Mouse (Mus musculus): ENCODE results near the gene Slc2a9.
A peak's percentile ranks its signal among the peaks of the same experiment; 100 is the strongest.
"Not testable (repeated sequence)": the region's sequence is repeated elsewhere in the genome, so short reads cannot be mapped to it uniquely, and the experiment has no call there.

Gene Slc2a9

DNA sequence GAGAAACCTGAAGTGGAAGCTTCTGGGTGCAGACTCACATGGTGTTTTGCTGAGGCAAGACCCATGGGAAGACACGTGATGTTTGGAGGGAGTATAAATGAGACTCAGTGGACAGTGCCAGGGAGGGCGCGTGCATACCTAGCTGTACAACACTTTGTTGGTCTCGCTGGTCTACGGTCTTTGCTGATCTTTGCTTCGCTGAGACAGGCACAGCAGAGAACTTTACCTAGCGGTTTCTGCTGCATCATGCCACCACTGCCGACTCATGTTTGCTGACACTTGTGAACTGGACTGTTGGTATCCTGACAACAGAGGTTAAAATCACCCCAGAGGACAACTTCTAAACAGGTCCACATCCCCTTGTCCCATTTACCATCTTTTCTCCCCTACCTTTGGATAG, 2.9 kb downstream of the Slc2a9 start:
- no peak for DNase-seq

DNA sequence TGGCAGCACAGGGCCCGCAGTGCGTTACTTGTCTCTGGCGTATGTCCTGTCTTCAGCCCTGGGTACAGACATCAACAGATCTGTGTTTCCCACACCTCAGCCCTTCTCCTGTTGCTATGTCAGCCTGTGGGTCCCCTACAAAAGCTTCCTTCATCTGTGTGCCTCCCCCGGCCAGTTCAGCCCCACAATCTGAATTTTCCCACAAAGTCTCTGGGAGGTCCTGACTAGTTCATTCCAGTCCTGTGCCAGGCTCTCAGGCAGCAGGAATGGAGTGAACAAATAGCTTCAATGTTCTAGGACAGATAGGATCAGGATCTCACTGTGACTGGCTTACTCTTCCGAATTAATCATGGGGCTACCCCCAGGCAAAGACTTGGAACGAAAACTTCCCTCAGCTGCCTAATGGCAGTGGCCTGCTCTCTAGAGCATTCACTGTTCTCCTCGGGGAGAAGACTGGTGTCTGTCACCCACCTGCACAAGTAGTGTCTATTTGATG, 3.6 kb downstream of the Slc2a9 start:
- DNase-seq = no peak

- DNase-seq = peak; percentile 29 to 61
These were observed 4.5 kb downstream of the Slc2a9 start for GRCm38 (mm10) chr5:38498479-38498878.

- peak; percentile 31 to 56 for DNase-seq
These were observed 6.4 kb downstream of the Slc2a9 start for GRCm38 (mm10) chr5:38496491-38497057.

DNA sequence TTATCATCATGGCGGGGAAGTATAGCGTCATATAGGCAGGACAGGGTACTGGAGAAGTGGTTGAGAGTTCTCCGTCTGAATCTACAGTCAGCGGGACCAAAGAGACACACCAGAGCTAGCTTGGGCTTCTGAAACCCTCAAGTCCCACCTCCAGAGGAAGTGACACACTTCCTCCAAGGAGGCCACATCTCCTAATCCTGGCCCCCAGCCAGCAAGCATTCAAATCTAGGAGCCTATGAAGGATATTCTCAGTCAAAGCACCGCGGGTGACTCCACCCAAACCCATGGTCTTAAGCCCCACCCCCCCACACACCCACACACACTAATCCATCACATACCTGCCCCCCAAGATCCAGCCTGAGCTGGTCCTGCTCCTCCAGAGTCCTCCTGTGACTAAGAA, 9.1 kb downstream of the Slc2a9 start:
- DNase-seq = no peak

GRCm38 (mm10) chr5:38491763-38492162, 11.2 kb downstream of the Slc2a9 start:
- no peak for DNase-seq

DNA sequence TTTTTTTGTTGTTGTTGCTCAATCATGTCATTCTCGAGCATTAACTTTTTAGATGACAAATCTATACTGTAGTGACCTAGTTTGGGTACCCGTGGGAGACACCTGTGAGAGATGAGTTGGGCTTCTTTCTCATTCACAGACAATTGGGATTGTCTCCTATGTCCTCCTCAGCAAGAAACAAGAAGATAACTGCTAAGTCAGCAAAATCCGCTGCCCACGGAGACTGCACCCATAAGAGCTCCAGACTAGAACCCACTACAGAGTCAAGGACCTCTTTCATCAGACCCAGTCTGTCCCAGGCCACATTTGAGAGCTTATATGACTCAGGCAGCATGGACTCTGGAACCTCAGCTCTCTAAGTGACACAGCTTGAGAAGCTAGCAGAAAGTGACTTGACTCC, 13.2 kb downstream of the Slc2a9 start:
- no peak for DNase-seq

GRCm38 (mm10) chr5:38488673-38489615, 14.0 kb downstream of the Slc2a9 start:
- DNase-seq = peak; percentile 58 to 73

GRCm38 (mm10) chr5:38488026-38488425, 14.9 kb downstream of the Slc2a9 start:
- no peak for DNase-seq

- no peak for DNase-seq
These were observed 15.7 kb downstream of the Slc2a9 start for GRCm38 (mm10) chr5:38487247-38487646.

DNA sequence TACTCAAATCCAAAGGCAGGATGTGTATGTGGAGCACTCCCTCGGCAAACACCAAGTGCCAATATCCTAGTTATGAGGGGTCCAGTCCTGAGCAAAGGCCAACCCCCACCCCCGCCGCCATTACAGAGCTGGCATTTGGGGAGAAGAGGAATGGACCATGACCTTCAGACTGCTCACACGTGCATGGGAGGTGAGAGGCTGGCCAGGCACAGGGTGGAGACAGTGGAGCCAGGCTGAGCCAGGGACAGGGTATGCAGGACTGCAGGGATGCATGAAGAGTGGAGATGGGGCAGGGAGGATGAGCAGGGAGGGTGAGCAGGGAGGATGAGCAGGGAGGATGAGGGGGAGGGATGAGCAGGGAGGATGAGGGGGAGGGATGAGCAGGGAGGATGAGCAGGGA, 17.0 kb downstream of the Slc2a9 start:
- DNase-seq = peak in 1 of 2 experiments; percentile 45

DNA sequence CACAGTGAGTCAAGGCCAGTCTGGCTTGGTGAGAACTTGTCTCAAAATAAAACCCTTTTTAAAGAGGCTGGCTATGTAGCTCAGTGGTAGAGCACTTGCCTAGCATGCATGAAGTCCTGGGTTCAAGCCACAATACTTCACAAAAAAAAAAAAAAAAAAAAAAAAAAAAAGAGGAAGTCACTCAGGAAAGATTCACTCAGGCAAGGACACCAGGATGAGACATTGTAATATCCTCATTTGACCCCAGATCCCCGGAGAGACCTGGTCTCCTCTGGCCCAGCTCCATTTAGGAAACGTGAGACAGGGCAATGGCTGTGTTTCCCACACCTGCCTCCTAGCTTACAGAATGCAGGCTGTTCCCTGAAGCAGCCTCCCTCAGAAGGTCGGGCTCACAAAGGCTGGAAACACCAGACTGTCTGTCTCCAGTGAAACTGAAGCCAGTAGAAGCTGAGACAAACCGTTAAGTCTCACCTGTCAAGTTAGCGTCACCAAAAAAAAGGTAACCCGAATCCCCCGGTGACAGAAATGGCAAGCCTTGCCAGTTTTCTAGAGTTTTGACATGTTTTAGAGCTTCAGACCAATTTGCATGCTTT, 19.3 kb downstream of the Slc2a9 start:
- DNase-seq = no peak

- DNase-seq = no peak
These were observed 21.9 kb downstream of the Slc2a9 start for GRCm38 (mm10) chr5:38480822-38481707.

DNA sequence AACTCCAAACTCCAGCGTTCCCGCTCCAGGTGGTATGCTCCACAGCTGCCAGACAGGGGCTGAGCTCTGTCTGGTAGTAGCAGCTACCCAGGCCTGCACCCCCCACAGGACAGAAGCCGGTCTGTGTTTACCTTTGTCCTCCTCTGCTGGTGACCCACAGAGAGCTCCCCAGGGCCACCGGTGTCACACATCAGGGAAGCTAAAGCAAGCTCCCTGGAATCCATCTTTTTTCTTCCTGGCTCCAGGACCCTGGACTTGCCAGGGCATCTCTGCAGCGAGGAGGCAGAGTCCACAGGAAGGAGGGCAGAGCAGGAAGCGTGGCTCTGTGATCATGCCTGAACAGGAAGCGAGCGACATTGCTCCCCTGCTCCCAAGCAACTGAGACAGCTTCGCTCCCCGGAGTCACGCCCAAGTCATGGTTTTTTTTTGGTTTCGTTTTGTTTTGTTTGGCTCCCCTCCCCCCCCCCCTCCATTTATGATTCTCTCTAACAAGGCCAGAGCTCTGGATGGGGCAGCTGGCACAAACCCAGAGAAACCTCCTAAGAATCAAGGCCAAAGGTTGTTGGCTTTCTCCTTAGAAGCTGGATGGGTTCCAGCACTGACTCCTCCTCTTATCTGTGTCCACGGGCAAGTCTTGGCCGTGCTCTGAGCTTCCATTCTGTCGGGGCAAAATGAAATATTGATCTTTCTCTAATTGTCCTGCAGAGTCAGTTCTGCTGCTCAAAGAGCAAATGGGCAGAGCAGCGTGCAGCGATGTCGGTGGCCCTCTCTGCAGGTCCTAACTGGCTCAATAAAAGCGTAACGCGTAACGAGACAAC, 22.8 kb downstream of the Slc2a9 start:
- DNase-seq = peak; percentile 92 to 94

DNA sequence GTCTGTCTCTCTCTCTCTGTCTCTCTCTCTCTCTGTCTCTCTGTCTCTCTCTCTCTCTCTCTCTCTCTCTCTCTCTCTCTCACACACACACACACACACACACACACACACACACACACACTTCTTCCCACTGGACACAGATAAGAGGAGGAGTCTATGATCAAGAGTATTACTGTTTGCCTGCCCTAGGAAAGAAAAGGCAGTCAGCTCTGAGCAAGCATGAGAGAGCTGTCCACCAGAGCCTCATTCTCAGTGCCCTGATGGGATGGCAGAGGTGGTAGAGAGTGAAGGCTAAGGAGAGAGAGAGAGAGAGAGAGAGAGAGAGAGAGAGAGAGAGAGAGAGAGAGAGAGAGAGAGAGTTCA, 23.4 kb downstream of the Slc2a9 start:
- DNase-seq = not testable (repeated sequence)

GRCm38 (mm10) chr5:38479027-38479426, 23.9 kb downstream of the Slc2a9 start:
- DNase-seq = peak; percentile 83

GRCm38 (mm10) chr5:38477731-38478445, 25.1 kb downstream of the Slc2a9 start:
- peak in 1 of 2 experiments; percentile 30 for DNase-seq

DNA sequence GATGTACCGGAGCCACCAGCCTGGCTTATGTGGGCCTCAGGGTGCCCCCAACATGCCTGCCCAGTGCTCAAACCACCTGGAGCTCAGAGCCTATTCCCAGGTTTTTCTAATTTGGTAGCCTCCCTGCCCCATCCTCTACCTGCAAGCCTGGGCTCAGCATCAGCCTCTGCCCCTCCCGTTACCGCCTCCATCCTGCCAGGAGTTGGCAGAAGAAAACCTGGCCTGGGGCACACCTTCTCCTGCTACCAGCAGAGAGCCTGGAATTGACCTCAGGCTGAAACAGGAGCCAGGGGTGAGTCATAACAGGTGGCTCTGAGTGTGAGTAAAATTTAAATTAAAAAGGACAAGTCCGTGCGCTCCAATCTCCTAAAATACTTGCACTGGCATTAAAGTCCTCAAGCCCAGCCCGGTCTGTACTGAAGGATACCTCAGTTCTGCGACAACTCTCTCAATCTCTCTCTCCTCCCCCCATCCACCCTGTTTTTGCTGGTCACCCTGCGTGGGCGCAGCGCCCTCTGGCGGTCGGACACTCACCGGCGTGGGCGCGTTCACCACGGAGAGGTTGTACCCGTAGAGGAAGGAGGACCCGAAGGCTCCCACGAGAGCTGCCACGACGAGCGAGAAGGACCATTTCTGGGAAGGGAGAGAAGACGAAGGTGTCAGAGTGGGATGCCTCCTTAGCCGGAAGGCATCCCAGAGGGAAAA, 25.9 kb downstream of the Slc2a9 start:
- DNase-seq = peak in 1 of 2 experiments; percentile 81

DNA sequence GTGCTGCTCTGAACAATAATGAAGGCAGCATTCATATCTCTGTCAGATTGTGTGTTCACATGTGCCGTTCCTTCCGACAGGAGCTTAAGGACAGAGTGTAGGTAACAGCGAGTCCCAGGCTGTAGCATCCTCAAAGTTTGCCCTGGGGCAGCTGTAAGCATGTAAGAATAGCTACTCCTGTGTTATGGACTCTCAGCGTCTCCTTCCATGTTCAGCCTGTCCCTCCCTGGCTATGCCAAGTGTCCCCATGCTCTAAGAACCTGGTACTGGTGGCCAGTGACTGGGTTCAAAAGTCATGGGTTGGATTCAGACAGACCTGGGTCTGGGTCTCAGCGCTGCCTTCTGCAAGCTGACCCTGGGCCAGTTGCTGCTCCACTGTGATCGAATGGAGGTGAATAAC, 32.1 kb downstream of the Slc2a9 start:
- DNase-seq = no peak

GRCm38 (mm10) chr5:38469891-38470578, 32.9 kb downstream of the Slc2a9 start:
- peak; percentile 73 to 93 for DNase-seq
